Mouse (Mus musculus) heart, embryonic 15.5 days (tissue): ENCODE data around the gene Dyrk1a. TPM values are rescaled to one million over a fixed set of nuclear protein-coding genes. Genes with fewer than 3 reads are reported as not detected.

Experiments used
- ATAC-seq: fragments of 200-750 bp; cut with Nextera tagmentation; replicated peaks from 2 replicates; pipeline ENCODE4 v1.8.0; 2017; ENCODE audit warnings: low read depth, moderate TSS enrichment; ENCODE audit not compliant: insufficient number of reproducible peaks, insufficient read depth, low FRiP score
- H3K27ac ChIP-seq: fragments of 300-500 bp; sonication (generic); 2 replicates; pipeline ENCODE4 v1.5.1; 2015; ENCODE audit warnings: mild to moderate bottlenecking, inconsistent platforms
- H3K27me3 ChIP-seq: fragments of 300-500 bp; sonication (generic); 2 replicates; pipeline ENCODE4 v1.6.1; 2015; ENCODE audit warnings: inconsistent platforms
- H3K36me3 ChIP-seq: fragments of 300-500 bp; sonication (generic); 2 replicates; pipeline ENCODE4 v1.6.1; 2015; ENCODE audit warnings: mild to moderate bottlenecking, inconsistent platforms
- H3K4me1 ChIP-seq: fragments of 300-500 bp; sonication (generic); replicated peaks from 2 replicates; pipeline ENCODE4 v1.6.1; 2015; ENCODE audit warnings: inconsistent platforms
- H3K4me2 ChIP-seq: fragments of 300-500 bp; sonication (generic); 2 replicates; pipeline ENCODE4 v1.6.1; 2015; ENCODE audit warnings: inconsistent platforms, mild to moderate bottlenecking, moderate library complexity
- H3K4me3 ChIP-seq: fragments of 300-500 bp; sonication (generic); 2 replicates; pipeline ENCODE4 v1.5.1; 2015; ENCODE audit warnings: mild to moderate bottlenecking, inconsistent platforms
- H3K9ac ChIP-seq: fragments of 300-500 bp; sonication (generic); 2 replicates; pipeline ENCODE4 v1.6.1; 2015; ENCODE audit warnings: mild to moderate bottlenecking, inconsistent platforms
- H3K9me3 ChIP-seq: fragments of 300-500 bp; sonication (generic); replicated peaks from 2 replicates; pipeline ENCODE4 v1.6.1; 2016; ENCODE audit warnings: inconsistent platforms
- WGBS: fragments of 180-500 bp; shearing (Covaris S2); methylation state at CpG from one replicate; pipeline ENCODE4 v1.1.7; 2015; ENCODE audit warnings: mixed read lengths; 5-methylcytosine and 5-hydroxymethylcytosine counted together
- polyA plus RNA-seq: library from polyadenylated mRNA; unstranded; fragments of >200 nt; fragmentation: Nextera tagmentation; extraction: Ambion mirVana; gene quantifications from 2 replicates; pipeline ENCODE4 v1.2.1, GENCODE M21; 2015

The Dyrk1a gene
- polyA plus RNA-seq, 1 experiment from 2014 or later: 7.1 TPM

DNA sequence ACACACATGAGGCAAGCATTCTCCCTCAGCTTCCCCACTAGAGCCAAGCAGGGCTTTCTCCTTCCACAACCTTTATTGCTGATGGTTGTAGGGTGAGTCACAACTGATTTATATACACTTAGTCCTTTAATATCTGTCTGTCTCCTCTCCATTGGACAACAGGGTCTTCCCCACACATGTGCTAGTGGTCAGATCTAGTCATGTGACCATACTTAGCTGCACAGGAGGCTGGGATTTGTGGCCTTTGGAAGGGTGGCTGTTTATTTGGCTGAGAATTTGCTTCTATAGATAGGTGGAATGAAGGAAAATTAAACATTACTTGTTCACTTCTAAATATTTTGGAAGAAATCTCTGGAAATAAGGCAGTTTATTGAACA is 4.9 kb downstream of the Dyrk1a start:
- no peaks in the 10 kb centered on the region for H3K9me3 ChIP-seq
- H3K9ac ChIP-seq: no peak overlapping the region
- no peak overlapping the region for H3K4me2 ChIP-seq
- peaks cover 57% of the 10 kb centered on the region for H3K4me1 ChIP-seq
- ATAC-seq: no peak
- H3K27me3 ChIP-seq: no peaks in the 10 kb centered on the region
- no peak overlapping the region for H3K4me3 ChIP-seq
- H3K36me3 ChIP-seq: no peaks in the 10 kb centered on the region
- H3K27ac ChIP-seq: no peak overlapping the region

DNA sequence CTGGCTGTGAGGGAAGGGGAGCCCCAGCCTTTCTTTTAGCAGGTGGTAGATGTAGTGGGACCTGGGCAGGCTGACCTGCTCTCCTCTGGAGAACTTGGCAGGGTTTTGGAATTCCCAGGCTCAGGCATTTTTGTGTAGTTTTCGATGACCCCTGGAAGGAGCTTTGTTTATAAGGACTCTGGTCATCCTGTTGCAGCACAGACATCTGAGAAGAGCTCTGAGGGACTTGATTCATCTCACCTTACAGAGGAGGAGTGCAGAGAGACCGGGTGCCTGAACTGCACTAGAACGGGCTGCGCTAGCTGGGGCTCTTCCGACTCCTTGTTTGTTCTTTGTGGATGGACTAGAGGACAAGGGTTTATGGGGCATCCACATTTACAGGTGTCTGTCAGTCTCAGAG is 5.9 kb downstream of the Dyrk1a start:
- H3K9ac ChIP-seq: no peak overlapping the region
- ATAC-seq: no peak
- no peaks in the 10 kb centered on the region for H3K36me3 ChIP-seq
- H3K4me2 ChIP-seq: 0 out of 2 replicates have a peak overlapping the region, but pooled peaks have one; percentile 16
- 0 out of 2 replicates have a peak overlapping the region, but pooled peaks have one; percentile 3 for H3K27ac ChIP-seq
- WGBS: 49% methylated on average over 5 of the region's 5 CpGs
- H3K4me1 ChIP-seq: peaks cover 64% of the 10 kb centered on the region
- H3K4me3 ChIP-seq: no peak overlapping the region
- H3K9me3 ChIP-seq: no peaks in the 10 kb centered on the region
- H3K27me3 ChIP-seq: no peaks in the 10 kb centered on the region

- whole genome bisulfite sequencing: 86% methylated on average over 4 of the region's 4 CpGs
- Histone ChIP-seq H3K27ac (no peak overlapping the region), H3K4me3 (no peak overlapping the region), H3K36me3 (no peaks in the 10 kb centered on the region), H3K9ac (no peak overlapping the region), H3K27me3 (no peaks in the 10 kb centered on the region), H3K4me1 (peaks cover 76% of the 10 kb centered on the region), H3K4me2 (no peak overlapping the region), H3K9me3 (no peaks in the 10 kb centered on the region)
- no peak for ATAC-seq
These were observed 9.5 kb downstream of the Dyrk1a start for GRCm38 (mm10) chr16:94579348-94579747.

GRCm38 (mm10) chr16:94580844-94581405 is 11.1 kb downstream of the Dyrk1a start:
- Histone ChIP-seq H3K4me2 (peak overlapping the region; percentile 19; the same call in 1 of the 2 replicates), H3K4me3 (no peak overlapping the region), H3K27me3 (no peaks in the 10 kb centered on the region), H3K36me3 (no peaks in the 10 kb centered on the region), H3K4me1 (peaks cover 77% of the 10 kb centered on the region), H3K9ac (no peak overlapping the region), H3K27ac (peak overlapping the region; percentile 54), H3K9me3 (no peaks in the 10 kb centered on the region)
- ATAC-seq: peak; percentile 49; the same call in 1 of the 2 replicates
- 11% methylated on average over 7 of the region's 7 CpGs for WGBS

- H3K9ac ChIP-seq: no peak overlapping the region
- H3K27ac ChIP-seq: no peak overlapping the region
- WGBS: 63% methylated on average over 7 of the region's 7 CpGs
- no peaks in the 10 kb centered on the region for H3K9me3 ChIP-seq
- no peaks in the 10 kb centered on the region for H3K27me3 ChIP-seq
- no peak for ATAC-seq
- peaks cover 92% of the 10 kb centered on the region for H3K4me1 ChIP-seq
- H3K4me2 ChIP-seq: no peak overlapping the region
- no peaks in the 10 kb centered on the region for H3K36me3 ChIP-seq
- no peak overlapping the region for H3K4me3 ChIP-seq
These were observed 16.7 kb downstream of the Dyrk1a start for GRCm38 (mm10) chr16:94586349-94586990.

DNA sequence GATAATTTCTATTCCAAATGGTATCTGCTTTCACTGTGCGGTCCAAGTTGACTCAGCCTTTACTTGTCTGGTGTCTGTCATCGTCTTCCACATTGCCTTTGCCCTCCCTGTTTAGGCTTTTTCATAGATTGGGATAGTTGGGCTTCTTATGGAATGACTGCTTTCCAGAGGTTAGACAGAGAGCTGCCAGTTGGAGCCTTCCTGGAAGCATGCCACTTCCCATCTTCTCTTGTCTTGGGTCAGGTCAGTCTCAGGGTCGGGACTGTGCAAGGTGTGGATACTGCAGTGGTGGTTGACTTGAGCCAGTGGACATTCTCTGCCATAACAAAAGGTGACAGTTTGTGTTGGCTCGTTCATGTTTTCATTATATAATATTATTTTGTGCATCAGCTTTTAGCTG is 17.7 kb downstream of the Dyrk1a start:
- no peaks in the 10 kb centered on the region for H3K36me3 ChIP-seq
- no peak overlapping the region for H3K27ac ChIP-seq
- no peak overlapping the region for H3K9ac ChIP-seq
- 57% methylated on average over 4 of the region's 4 CpGs for WGBS
- no peaks in the 10 kb centered on the region for H3K27me3 ChIP-seq
- no peak overlapping the region for H3K4me2 ChIP-seq
- no peak overlapping the region for H3K4me3 ChIP-seq
- no peak for ATAC-seq
- H3K9me3 ChIP-seq: no peaks in the 10 kb centered on the region
- H3K4me1 ChIP-seq: peaks cover 95% of the 10 kb centered on the region

DNA sequence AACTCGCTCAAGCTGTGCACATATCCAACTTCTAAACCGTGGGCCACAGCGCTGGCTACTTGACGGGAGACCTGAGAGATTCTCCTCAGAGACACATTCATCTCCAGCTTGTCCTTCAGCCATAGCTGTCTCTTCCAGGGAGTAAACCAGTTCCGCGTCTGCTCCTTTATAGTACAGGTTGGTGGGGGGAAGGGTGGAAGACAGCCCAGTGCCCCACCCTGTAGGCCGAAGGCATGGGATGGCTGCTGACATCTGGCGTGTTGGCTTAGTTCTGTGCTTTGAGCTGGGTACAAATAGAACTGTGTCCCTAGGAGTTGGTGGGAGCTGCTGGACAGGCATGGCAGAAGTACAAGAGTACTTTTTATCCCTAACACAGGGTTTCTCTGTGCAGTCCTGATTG is 18.4 kb downstream of the Dyrk1a start:
- no peaks in the 10 kb centered on the region for H3K27me3 ChIP-seq
- H3K9ac ChIP-seq: no peak overlapping the region
- H3K4me3 ChIP-seq: no peak overlapping the region
- H3K27ac ChIP-seq: no peak overlapping the region
- peaks cover 93% of the 10 kb centered on the region for H3K4me1 ChIP-seq
- H3K4me2 ChIP-seq: no peak overlapping the region
- 47% methylated on average over 8 of the region's 8 CpGs for WGBS
- H3K36me3 ChIP-seq: no peaks in the 10 kb centered on the region
- no peaks in the 10 kb centered on the region for H3K9me3 ChIP-seq
- ATAC-seq: no peak

GRCm38 (mm10) chr16:94588974-94589373 is 19.2 kb downstream of the Dyrk1a start:
- no peak overlapping the region for H3K4me3 ChIP-seq
- H3K4me2 ChIP-seq: no peak overlapping the region
- no peak for ATAC-seq
- H3K27me3 ChIP-seq: no peaks in the 10 kb centered on the region
- no peaks in the 10 kb centered on the region for H3K36me3 ChIP-seq
- H3K9me3 ChIP-seq: no peaks in the 10 kb centered on the region
- no peak overlapping the region for H3K9ac ChIP-seq
- H3K4me1 ChIP-seq: peaks cover 91% of the 10 kb centered on the region
- no peak overlapping the region; the same call in 1 of the 2 replicates for H3K27ac ChIP-seq
- WGBS: 79% methylated on average over 6 of the region's 6 CpGs

DNA sequence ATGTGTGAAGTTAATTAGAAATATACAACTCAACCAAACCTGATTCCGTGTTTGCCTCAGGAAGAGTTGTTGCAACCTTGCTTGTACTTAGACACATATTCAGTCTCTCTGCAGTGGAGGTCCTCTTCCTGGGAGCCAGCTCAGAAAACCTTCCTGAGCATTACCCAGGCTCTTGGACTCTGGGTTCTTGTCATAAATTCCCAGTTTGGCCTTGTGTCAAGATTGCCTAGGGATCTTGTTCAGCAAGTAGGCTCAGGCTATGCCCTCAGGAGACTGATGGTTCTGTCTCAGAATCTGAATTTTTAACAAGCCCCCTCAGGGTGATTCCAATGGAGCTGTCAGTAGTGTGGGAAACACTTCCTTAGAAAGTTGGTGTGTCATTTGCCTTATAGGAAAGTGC is 19.8 kb downstream of the Dyrk1a start:
- Histone ChIP-seq H3K9ac (no peak overlapping the region), H3K4me2 (no peak overlapping the region), H3K36me3 (no peaks in the 10 kb centered on the region), H3K9me3 (no peaks in the 10 kb centered on the region), H3K27ac (no peak overlapping the region), H3K27me3 (no peaks in the 10 kb centered on the region), H3K4me1 (peaks cover 84% of the 10 kb centered on the region), H3K4me3 (no peak overlapping the region)
- 84% methylated on average over 1 of the region's 1 CpGs for WGBS
- ATAC-seq: no peak

- Histone ChIP-seq H3K4me1 (peaks cover 84% of the 10 kb centered on the region), H3K9ac (no peak overlapping the region), H3K4me2 (no peak overlapping the region), H3K4me3 (no peak overlapping the region), H3K9me3 (no peaks in the 10 kb centered on the region), H3K27ac (peak overlapping the region; percentile 51; the same call in 1 of the 2 replicates), H3K27me3 (no peaks in the 10 kb centered on the region), H3K36me3 (no peaks in the 10 kb centered on the region)
- ATAC-seq: no peak
- 62% methylated on average over 1 of the region's 1 CpGs for WGBS
These were observed 20.4 kb downstream of the Dyrk1a start for GRCm38 (mm10) chr16:94590214-94590613.

- WGBS: 69% methylated on average over 8 of the region's 8 CpGs
- Histone ChIP-seq H3K4me3 (0 out of 2 replicates have a peak overlapping the region, but pooled peaks have one; percentile 3), H3K36me3 (no peaks in the 10 kb centered on the region), H3K27me3 (no peaks in the 10 kb centered on the region), H3K9ac (no peak overlapping the region), H3K4me1 (peaks cover 82% of the 10 kb centered on the region), H3K27ac (0 out of 2 replicates have a peak overlapping the region, but pooled peaks have one; percentile 17), H3K4me2 (no peak overlapping the region), H3K9me3 (no peaks in the 10 kb centered on the region)
- ATAC-seq: no peak
These were observed 21.2 kb downstream of the Dyrk1a start for GRCm38 (mm10) chr16:94590977-94591376.

- peak overlapping the region; percentile 17 for H3K27ac ChIP-seq
- no peaks in the 10 kb centered on the region for H3K36me3 ChIP-seq
- H3K4me2 ChIP-seq: no peak overlapping the region
- ATAC-seq: no peak
- no peaks in the 10 kb centered on the region for H3K27me3 ChIP-seq
- no peak overlapping the region for H3K9ac ChIP-seq
- WGBS: 44% methylated on average over 3 of the region's 3 CpGs
- H3K9me3 ChIP-seq: no peaks in the 10 kb centered on the region
- H3K4me3 ChIP-seq: no peak overlapping the region
- peaks cover 76% of the 10 kb centered on the region for H3K4me1 ChIP-seq
These were observed 21.7 kb downstream of the Dyrk1a start for GRCm38 (mm10) chr16:94591536-94591935.
